Mouse (Mus musculus) right cerebral cortex, postnatal 10 days (tissue): ENCODE data around the gene Olfr292.

Experiments
- DNase-seq, 2 experiments: peaks; one replicate each; pipeline ENCODE4 v3.0.0; 2021; ENCODE audit warnings: low spot score in 2 of 2

Olfr292 gene

GRCm38 (mm10) chr7:86688030-86688429 lies at the start of gene Olfr292:
Gene Olfr292 (plus strand): TSS chr7:86688330.
- DNase-seq = no peak

GRCm38 (mm10) chr7:86648761-86649160 lies 39.4 kb upstream of the Olfr292 start, which contains the start of gene Olfr293:
Gene Olfr293 (plus strand): TSS chr7:86649061.
- no peak for DNase-seq

- peak in 1 of 2 experiments; percentile 21 for DNase-seq
Observed at GRCm38 (mm10) chr7:86725013-86725412, 36.9 kb downstream of the Olfr292 start.
